Mouse (Mus musculus): Measurements from ENCODE around the gene Amh.

GRCm38 (mm10) chr10:80804340-80804739, 703 bp upstream of the Amh start:
- TF ChIP-seq CTCF (IDR thresholded peaks at IDR 0.05; ENCODE audit: low read depth, low read length), result no peak
- no peak for TF ChIP-seq EP300 (IDR thresholded peaks at IDR 0.05; ENCODE audit: insufficient read depth, low read depth, low read length)
- TF ChIP-seq POLR2A (IDR thresholded peaks at IDR 0.05; ENCODE audit: insufficient read depth, low read length), result no peak

Data from ES-Bruce4 (cell line).